8 mouse cellular contexts compared by ENCODE assay signal in genomic region chr4:139967922-139968321, GRCm38 (mm10). TPM values are rescaled to one million over a fixed set of nuclear protein-coding genes. Genes with fewer than 3 reads are reported as not detected.
DNase-seq lines count a peak whose midpoint lies in the region.

Klhdc7a (minus strand) TSS chr4:139968026.

- 52% methylated on average over 4 of the region's 4 CpGs for WGBS in limb, embryonic 10.5 days

- H3K27ac ChIP-seq in limb, embryonic 10.5 days = peak within 1 kb of the TSS; percentile 26; the same call in 1 of the 2 replicates

- peak; percentile 90 for DNase-seq in adrenal gland, adult 8-10 months
- DNase-seq in cerebellum, adult 9-10 months = peak; percentile 53
- DNase-seq in heart, adult 18-20 months = peak; percentile 75 to 84
- peak; percentile 99 for DNase-seq in kidney, adult 9 months
- no peak for DNase-seq in limb, embryonic 10.5 days (ENCODE audit: low spot score)
- peak; percentile 82 for DNase-seq in ovary, postnatal 36 days (ENCODE audit: low spot score)
- no peak for DNase-seq in thymus, postnatal 14 days
- no peak for DNase-seq in thymus, postnatal 4 days

- H3K36me3 ChIP-seq in limb, embryonic 10.5 days = no peaks in the 10 kb centered on the region

- no peak within 1 kb of the TSS for H3K4me3 ChIP-seq in limb, embryonic 10.5 days

- peaks cover 24% of the 10 kb centered on the region for H3K27me3 ChIP-seq in limb, embryonic 10.5 days (ENCODE audit: low read depth, poor library complexity, severe bottlenecking)

- no peaks in the 10 kb centered on the region for H3K9me3 ChIP-seq in limb, embryonic 10.5 days (replicated peaks)

- H3K4me1 ChIP-seq in limb, embryonic 10.5 days = peaks cover 20% of the 10 kb centered on the region

RNA-seq across cellular contexts. Expression of gene Klhdc7a, which starts in this region (rescaled TPM):
- 10 to 100 TPM in 1 of 4 experiments, 1 to 10 TPM in 3; 4.5 to 19.9 (median 7.5) TPM for total RNA-seq in adrenal gland, adult 8-10 months (2022)
- 1 to 10 TPM; 2.0 to 3.8 TPM for total RNA-seq in heart, adult 18-20 months (2021)
- polyA plus RNA-seq in limb, embryonic 10.5 days (2016; fragmentation: Nextera tagmentation; extraction: Ambion mirVana) = 0.11 and 0.19 TPM in 2 replicates

Comparison
In these comparisons a context has a peak if more than half of its experiments do, and no peak if none do; other contexts are left out.
1. DNase-seq: peak in adrenal gland, adult 8-10 months (single experiment), cerebellum, adult 9-10 months (single experiment), heart, adult 18-20 months (2 of 2), kidney, adult 9 months (single experiment) and ovary, postnatal 36 days (single experiment); none in limb, embryonic 10.5 days (single experiment), thymus, postnatal 14 days (single experiment) and thymus, postnatal 4 days (single experiment).